Mouse (Mus musculus): Measurements from ENCODE around the gene Nudt13.

DNA sequence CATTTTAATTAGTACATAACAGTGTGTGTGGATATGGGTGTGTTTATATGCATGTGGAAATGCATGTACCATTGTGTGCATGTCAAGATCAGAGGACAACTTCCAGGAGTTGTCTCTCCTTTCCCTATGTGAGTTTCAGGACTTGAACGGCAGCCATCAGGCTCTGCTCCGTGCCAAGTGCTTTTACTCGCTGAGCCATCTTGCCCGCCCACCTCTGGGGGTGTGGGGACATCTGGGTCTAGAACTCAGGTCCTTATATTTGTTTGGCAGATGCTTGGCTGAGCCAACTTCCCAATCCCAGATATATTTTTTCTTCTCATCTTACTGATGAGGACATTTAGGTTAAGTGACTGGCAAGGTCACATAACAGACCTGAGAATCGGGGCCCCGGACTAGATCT lies 26.1 kb upstream of the Nudt13 start:
- TF ChIP-seq CTCF (IDR thresholded peaks at IDR 0.05; ENCODE audit: low read depth) = no peak
- TF ChIP-seq EP300 (IDR thresholded peaks at IDR 0.05; ENCODE audit: low read depth) = no peak

Data from liver, embryonic 14.5 days (tissue).